Mouse (Mus musculus) CD8-positive naive resting alpha-beta T cell, adult 2 months (primary cell): ENCODE results near the gene Dner.

Experiments
- DNase-seq, 2 experiments: peaks; one replicate each; pipeline ENCODE4 v3.0.0; 2022; ENCODE audit warnings: low read depth in 2 of 2, low spot score in 2 of 2

Dner gene

GRCm38 (mm10) chr1:84549367-84550064 is 146.5 kb downstream of the Dner start:
- DNase-seq: no peak

GRCm38 (mm10) chr1:84536069-84536468 is 160.0 kb downstream of the Dner start:
- DNase-seq: no peak

- no peak for DNase-seq
Observed at GRCm38 (mm10) chr1:84525514-84525913, 170.5 kb downstream of the Dner start.

- no peak for DNase-seq
Observed at GRCm38 (mm10) chr1:84524413-84524812, 171.6 kb downstream of the Dner start.

- DNase-seq: no peak
Observed at GRCm38 (mm10) chr1:84522963-84523280, 173.1 kb downstream of the Dner start.

GRCm38 (mm10) chr1:84522256-84522962 is 173.6 kb downstream of the Dner start:
- no peak for DNase-seq

- DNase-seq: no peak
Observed at GRCm38 (mm10) chr1:84518347-84518746, 177.7 kb downstream of the Dner start.

- no peak for DNase-seq
Observed at GRCm38 (mm10) chr1:84513201-84513600, 182.8 kb downstream of the Dner start.

GRCm38 (mm10) chr1:84508510-84508909 is 187.5 kb downstream of the Dner start:
- no peak for DNase-seq

GRCm38 (mm10) chr1:84507568-84507967 is 188.5 kb downstream of the Dner start:
- DNase-seq: no peak

GRCm38 (mm10) chr1:84506984-84507546 is 189.0 kb downstream of the Dner start:
- DNase-seq: no peak

- DNase-seq: no peak
Observed at GRCm38 (mm10) chr1:84500673-84501072, 195.3 kb downstream of the Dner start.

GRCm38 (mm10) chr1:84491732-84492131 is 204.3 kb downstream of the Dner start:
- no peak for DNase-seq

GRCm38 (mm10) chr1:84488546-84488945 is 207.5 kb downstream of the Dner start:
- no peak for DNase-seq

GRCm38 (mm10) chr1:84485066-84485465 is 211.0 kb downstream of the Dner start:
- DNase-seq: no peak

- DNase-seq: no peak
Observed at GRCm38 (mm10) chr1:84484577-84484976, 211.4 kb downstream of the Dner start.

- no peak for DNase-seq
Observed at GRCm38 (mm10) chr1:84479976-84480375, 216.0 kb downstream of the Dner start.

GRCm38 (mm10) chr1:84474274-84474673 is 221.7 kb downstream of the Dner start:
- no peak for DNase-seq

- DNase-seq: no peak
Observed at GRCm38 (mm10) chr1:84472260-84472659, 223.8 kb downstream of the Dner start.

- DNase-seq: no peak
Observed at GRCm38 (mm10) chr1:84470342-84470741, 225.7 kb downstream of the Dner start.

- no peak for DNase-seq
Observed at GRCm38 (mm10) chr1:84467664-84468063, 228.4 kb downstream of the Dner start.

- no peak for DNase-seq
Observed at GRCm38 (mm10) chr1:84464761-84465160, 231.3 kb downstream of the Dner start.
